Mouse (Mus musculus) right cerebral cortex, postnatal 10 days (tissue): Measurements from ENCODE around the gene Frrs1.
A peak's percentile ranks its signal among the peaks of the same experiment; 100 is the strongest.
"Not testable (repeated sequence)": the region's sequence is repeated elsewhere in the genome, so short reads cannot be mapped to it uniquely, and the experiment has no call there.

Source experiments
- DNase-seq, 2 experiments: peaks; one replicate each; pipeline ENCODE4 v3.0.0; 2021; ENCODE audit warnings: low spot score in 2 of 2

The Frrs1 gene

GRCm38 (mm10) chr3:116858941-116859685, at the start of gene Frrs1:
Gene Frrs1, plus strand, starts transcription at chr3:116859464.
- no peak for DNase-seq

- DNase-seq, result not testable (repeated sequence)
Measured at GRCm38 (mm10) chr3:116810351-116810750, 48.9 kb upstream of the Frrs1 start.

DNA sequence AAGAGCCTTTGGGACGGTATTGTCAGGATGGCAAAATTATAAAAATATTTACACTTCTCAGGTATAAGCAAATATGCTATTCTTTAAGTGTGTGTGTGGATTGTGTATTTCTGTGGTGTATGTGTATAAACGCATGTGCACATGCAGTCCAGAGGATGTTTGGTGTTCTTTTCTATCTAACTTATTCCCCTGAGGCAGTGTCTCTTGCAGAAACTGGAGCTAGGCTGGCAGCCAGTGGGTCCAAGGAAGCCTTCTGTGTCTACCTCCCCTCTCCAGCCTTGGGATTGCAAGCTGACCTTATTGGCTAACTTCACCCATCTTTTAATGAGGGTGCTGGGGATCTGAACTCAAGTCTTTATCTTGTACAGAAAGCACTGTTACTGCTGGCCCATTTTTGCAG, 46.3 kb upstream of the Frrs1 start:
- DNase-seq, result no peak

- no peak for DNase-seq
Measured at GRCm38 (mm10) chr3:116815305-116815797, 43.9 kb upstream of the Frrs1 start.

GRCm38 (mm10) chr3:116815916-116816315, 43.3 kb upstream of the Frrs1 start:
- no peak for DNase-seq

DNA sequence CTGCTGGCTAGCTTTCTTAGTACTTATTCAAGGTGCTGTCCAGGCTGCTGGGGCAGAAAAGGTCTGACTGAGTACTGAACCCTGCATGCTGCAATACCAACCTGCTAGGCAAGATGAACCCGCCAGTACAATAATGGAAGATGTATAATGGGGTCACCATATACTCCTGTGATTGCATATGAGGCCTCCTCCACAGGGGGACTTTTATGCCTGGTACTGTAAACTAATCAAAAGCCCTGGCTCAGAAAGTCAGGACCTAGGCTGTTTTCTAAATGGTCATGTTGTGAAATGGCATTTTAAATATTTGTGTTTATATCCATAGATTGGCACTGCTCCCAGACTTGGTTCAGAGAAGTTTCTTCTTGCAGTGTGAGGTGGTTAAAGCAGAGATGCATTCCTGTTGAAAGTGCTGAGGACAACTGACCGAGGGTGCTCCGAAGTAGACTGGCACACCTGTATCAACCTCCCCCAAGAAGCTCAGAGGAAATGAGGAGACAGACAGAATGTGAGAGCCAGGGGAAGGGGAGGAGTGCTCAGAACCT, 42.5 kb upstream of the Frrs1 start:
- DNase-seq, result no peak

DNA sequence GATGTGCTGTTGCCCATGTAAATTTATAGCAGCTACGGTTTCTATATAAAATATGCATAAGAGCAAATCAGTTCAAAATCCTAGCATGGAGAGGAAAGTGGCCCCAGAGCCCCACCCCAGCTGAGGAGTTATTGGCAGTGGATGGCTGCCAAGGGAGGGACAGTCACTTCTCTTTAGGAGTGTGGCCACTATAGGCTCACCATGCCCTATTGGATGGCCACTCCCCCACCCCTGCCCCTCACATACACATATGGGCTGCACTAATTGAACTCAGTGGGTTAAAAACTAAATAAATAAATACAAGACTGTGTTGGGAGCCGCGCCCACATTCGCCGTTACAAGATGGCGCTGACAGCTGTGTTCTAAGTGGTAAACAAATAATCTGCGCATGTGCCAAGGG, 42.0 kb upstream of the Frrs1 start:
- no peak for DNase-seq

GRCm38 (mm10) chr3:116826471-116827215, 32.6 kb upstream of the Frrs1 start:
- no peak for DNase-seq

GRCm38 (mm10) chr3:116829274-116829920, 29.9 kb upstream of the Frrs1 start:
- DNase-seq, result no peak

DNA sequence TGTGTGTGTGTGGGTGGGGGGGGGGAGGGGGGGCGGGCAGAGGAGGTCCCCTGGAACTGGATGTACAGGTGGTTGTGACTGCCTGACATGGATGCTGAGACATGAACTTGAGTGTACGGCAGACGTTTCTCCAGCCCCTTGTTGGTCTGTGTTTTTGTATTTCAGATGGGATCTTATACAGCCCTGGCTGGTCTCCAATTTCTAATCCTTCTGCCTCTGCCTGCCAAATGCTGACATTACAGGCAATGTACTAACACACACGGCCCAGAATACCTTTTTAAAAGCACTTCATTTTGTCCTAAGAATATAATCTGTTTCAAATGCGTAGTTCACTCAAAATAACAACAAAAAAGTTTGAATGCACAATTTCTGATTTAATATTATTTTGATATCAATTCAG, 27.9 kb upstream of the Frrs1 start:
- DNase-seq, result no peak

DNA sequence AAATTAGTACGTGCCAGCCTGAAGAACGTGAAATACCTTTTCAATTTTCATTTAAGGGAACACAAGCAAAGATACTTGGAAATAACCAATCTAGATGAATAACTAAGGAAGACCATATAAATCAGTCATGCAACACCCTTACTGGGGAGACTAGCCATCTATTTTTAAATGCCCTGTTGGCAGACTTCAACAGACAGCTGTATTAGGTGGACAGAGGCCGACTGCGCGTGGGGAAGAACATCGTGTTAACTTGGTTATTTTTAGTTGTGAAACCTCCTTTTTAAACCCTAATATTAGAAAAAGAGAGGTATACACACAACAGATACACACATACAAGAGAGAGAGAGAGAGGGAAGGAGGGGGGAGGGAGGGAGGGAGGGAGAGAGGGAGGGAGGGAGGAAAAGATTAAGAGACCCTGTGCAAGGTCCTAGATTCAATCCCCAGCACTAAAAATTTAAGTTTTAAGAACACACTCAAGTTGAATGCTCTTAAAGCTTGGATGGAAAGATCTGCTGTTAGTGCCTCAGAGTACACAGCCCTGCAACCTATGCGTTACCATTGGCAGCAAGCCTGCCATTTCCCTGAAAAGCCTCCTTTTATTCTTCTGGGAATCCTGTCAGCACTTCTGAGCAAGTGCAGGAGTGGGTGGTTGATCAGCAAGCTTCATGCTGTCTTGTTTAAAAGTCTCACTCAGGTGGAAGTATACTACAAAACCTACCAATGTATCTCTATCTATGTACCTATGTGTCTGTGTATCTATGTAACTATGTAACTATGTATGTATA, 26.5 kb upstream of the Frrs1 start:
- peak in 1 of 2 experiments; percentile 38 for DNase-seq

GRCm38 (mm10) chr3:116833491-116833890, 25.8 kb upstream of the Frrs1 start:
- no peak for DNase-seq

GRCm38 (mm10) chr3:116834241-116834640, 25.0 kb upstream of the Frrs1 start:
- no peak for DNase-seq

- no peak for DNase-seq
Measured at GRCm38 (mm10) chr3:116835350-116835749, 23.9 kb upstream of the Frrs1 start.

DNA sequence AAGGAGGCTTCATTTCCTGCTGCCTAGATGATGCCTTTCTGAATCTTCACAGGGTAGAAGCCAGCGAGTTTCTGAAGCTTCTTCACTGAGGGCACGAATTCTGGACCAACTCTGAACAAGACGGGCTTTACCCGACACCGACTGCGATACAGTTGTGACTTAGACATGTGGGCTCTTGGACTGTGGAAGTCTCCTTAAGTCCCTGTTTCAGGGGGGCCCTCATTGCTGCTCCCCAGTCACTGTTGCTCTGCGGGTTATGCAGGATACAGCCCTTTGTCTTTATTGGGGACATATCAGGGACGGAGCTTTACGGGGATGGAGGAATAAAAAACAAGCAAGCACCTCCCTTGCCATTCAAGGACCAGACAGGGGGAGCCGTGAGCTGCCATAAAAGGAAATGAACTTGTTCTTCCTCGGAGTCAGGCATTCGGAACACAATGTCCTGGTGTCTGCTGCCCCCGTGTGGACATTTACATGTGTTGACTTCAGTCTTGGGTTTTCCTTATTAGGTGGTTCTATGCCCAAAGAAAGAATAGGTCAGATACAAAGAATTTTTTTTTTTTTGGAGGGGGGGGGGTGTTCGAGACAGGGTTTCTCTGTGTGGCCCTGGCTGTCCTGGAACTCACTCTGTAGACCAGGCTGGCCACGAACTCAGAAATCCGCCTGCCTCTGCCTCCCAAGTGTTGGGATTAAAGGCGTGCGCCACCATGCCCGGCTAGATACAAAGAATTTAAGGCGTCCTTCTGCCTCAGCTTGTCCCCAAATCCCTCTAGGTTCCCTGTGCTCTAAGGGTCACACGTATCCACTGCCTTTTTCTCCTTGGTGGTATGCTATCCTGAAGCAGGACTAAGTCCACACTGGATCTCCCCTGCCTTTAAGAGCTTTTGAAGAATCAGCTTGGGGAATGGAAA, 23.2 kb upstream of the Frrs1 start:
- DNase-seq, result peak; percentile 90 to 94

DNA sequence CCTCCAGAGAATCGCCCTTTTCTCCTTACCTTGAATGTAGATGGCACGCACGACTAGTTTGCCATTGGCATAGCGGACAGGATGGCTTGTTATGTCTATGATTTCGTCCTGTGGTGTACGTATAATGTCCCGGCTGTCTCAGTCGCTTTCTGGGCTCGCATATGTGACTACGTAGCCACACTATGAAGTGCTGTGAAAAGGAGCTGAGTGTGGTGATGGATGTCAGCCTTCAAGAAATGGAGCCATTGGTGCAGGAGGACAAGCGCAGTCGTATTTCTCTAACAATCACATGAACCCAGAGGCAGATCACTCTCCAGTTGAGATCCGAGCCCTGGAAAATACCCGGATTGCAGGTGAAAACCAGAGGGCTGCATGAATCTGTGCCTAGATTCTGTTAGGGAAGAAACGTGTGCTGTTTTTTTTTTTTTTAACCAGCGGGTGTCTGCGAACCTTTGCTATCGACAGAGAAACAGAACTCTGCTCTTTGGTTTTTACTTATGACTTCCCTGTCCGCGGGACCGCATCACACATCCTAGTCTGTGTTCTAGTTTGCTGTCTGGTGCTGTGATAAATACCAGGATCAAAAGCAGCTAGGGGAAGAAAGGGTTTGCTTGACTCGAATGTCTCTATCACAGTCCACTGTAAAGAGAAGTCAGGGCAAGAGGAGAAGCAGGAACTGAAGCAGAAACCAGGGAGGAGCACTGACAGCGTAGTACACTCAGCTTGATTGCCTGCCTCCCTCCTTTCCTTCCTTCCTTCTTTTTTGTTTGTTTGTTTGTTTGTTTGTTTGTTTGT, 22.4 kb upstream of the Frrs1 start:
- DNase-seq, result no peak

DNA sequence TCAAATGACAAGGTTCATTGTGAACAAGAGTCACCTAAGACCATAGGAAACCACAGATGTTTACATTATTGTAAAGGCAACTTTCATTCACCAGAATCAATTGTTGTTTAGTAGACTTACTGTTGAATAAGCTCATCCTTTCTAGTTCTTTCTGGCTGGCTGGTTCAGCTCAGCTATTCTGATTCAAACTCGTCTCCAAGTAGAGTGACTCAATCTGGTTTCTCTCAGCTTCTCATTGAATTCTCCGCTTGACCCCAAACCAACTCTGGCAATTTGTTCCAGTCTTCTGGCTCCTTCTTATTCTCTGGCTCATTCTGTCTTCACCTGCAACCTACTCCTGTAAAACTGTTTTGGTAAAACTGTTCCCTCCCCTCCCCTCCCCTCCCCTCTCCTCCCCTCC, 18.0 kb upstream of the Frrs1 start:
- DNase-seq, result no peak

DNA sequence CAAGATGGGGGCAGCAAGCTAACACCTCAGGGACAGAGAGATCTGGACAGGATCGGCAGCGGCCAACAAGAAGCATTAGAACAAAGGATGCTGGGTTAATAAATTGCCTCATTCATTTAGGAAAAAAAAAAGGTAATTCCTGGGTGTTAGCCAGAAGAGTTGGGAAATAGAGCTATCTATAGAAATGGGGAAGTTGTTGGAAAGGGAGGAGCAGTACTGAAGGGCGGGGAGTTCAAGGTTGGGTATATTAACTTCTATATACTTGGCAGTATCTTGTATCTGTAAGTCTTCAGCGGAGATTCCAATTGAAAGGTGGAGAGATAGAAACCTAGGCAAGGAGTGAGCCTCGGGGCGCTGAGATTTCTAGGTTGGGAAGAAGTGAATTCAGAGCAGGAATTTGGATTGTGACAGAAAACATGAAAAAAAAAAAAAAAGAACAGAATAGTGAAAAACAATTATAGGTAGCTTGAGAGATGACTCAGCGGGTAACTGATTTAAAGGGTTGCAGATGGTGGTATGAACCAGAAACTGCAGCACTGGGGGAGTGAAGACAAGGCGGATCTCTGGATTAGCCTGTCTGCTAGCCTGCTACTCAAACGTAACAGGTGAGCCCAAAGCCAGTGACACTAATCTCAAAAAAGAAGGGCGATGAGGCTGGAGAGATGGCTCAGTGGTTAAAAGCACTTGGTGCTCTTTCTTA, 14.2 kb upstream of the Frrs1 start:
- no peak for DNase-seq

GRCm38 (mm10) chr3:116846084-116846483, 13.2 kb upstream of the Frrs1 start:
- no peak for DNase-seq
